Mouse (Mus musculus): ENCODE data around the gene Tsacc.

GRCm38 (mm10) chr3:88276121-88276520 is 20.7 kb downstream of the Tsacc start:
- TF ChIP-seq GATA1 (IDR thresholded peaks at IDR 0.05; ENCODE audit: borderline replicate concordance, low read length) = no peak
- TF ChIP-seq FLI1 (IDR thresholded peaks at IDR 0.05; ENCODE audit: low read length) = no peak

Measured in megakaryocyte, embryonic 14.5 days (primary cell).